Comparison of ENCODE assay signal across 34 mouse cellular contexts in the genomic region with DNA sequence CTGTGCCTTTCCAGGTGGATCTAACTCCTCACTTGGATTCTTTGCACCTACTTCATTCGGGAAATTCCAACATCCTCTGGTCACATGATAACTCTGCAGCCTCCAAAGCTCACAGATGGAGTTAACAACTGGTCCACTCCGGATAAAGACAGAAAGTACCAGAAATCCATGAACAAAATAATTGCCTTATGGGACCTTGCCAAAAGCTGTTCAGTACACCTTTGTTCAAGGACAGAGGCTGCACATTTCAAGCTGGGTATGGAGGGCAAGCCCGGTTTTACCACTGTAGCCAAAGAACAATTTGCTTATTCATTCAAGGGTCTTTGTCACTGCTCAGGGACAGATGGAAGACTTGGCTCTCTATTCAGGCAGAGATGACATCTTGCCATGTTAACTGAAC. TPM values are rescaled to one million over a fixed set of nuclear protein-coding genes. Genes with fewer than 3 reads are reported as not detected.
DNase-seq lines count a peak whose midpoint lies in the region; ATAC-seq and TF ChIP-seq lines count a peak whose summit lies in the region.
"Had no signal": no experiment of that assay in that cellular context is flagged by ENCODE, and none has a peak within 500 bp of the region (broad histone marks: within the 10 kb centered on the region; RNA-seq: fewer than 3 reads in every experiment).

No protein-coding gene starts in this region.

- no peaks in the 10 kb centered on the region for H3K9me3 ChIP-seq in forebrain, embryonic 14.5 days (replicated peaks; ENCODE audit: control insufficient read depth, low read length)
- no peaks in the 10 kb centered on the region for H3K9me3 ChIP-seq in forebrain, embryonic 13.5 days (replicated peaks)
- H3K9me3 ChIP-seq: forebrain, embryonic 10.5 days; G1E; hindbrain, embryonic 12.5 days; hindbrain, embryonic 15.5 days had no signal

- H3K4me2 ChIP-seq in forebrain, embryonic 14.5 days (ENCODE audit: low read length): no peak overlapping the region
- H3K4me2 ChIP-seq in forebrain, embryonic 13.5 days: no peak overlapping the region
- H3K4me2 ChIP-seq: heart, embryonic 11.5 days; hindbrain, embryonic 12.5 days; hindbrain, embryonic 15.5 days had no signal

- no peak for ATAC-seq in forebrain, embryonic 14.5 days
- ATAC-seq in forebrain, embryonic 13.5 days: no peak
- ATAC-seq: forebrain, embryonic 16.5 days had no signal

- no peak overlapping the region for H3K27ac ChIP-seq in forebrain, embryonic 14.5 days (ENCODE audit: low read depth, low read length)
- no peak overlapping the region; the same call in 1 of the 2 replicates for H3K27ac ChIP-seq in forebrain, embryonic 13.5 days
- no peak overlapping the region for H3K27ac ChIP-seq in kidney, adult 2 months (ENCODE audit: insufficient read depth, low read depth, low read length)
- H3K27ac ChIP-seq: forebrain, embryonic 10.5 days; gastrocnemius, adult 2 months; hindbrain, embryonic 12.5 days; hindbrain, embryonic 15.5 days had no signal

- DNase-seq in forebrain, embryonic 14.5 days (ENCODE audit: low spot score): peak; percentile 71
- DNase-seq in kidney, adult 2 months: peak; percentile 22
- no peak for DNase-seq in kidney, postnatal 10 days
- DNase-seq in layer of hippocampus, adult 8-10 months (ENCODE audit: low spot score in 2 of 2): peak; percentile 7
- DNase-seq in layer of hippocampus, postnatal 36 days: no peak
- peak; percentile 39 for DNase-seq in brain, adult 2 months (ENCODE audit: low read depth, low spot score)
- DNase-seq in adrenal gland, postnatal 10 days: no peak
- DNase-seq: adrenal gland, adult 2 months; adrenal gland, postnatal 25 days; B cell, adult 2 months; cerebellum, adult 11 months; cerebellum, adult 2 months; cerebellum, postnatal 14 days; gastrocnemius, adult 2 months; gastrocnemius, postnatal 14 days; heart, adult 11 months had no signal

- H3K4me1 ChIP-seq in forebrain, embryonic 14.5 days (ENCODE audit: control insufficient read depth, insufficient read depth, low read length): peaks cover 6% of the 10 kb centered on the region
- peaks cover 8% of the 10 kb centered on the region for H3K4me1 ChIP-seq in forebrain, embryonic 13.5 days
- no peaks in the 10 kb centered on the region for H3K4me1 ChIP-seq in kidney, adult 2 months (ENCODE audit: control insufficient read depth, insufficient read depth, low read length)
- H3K4me1 ChIP-seq: forebrain, embryonic 10.5 days; hindbrain, embryonic 12.5 days; hindbrain, embryonic 15.5 days had no signal

- no peaks in the 10 kb centered on the region for H3K27me3 ChIP-seq in forebrain, embryonic 14.5 days (replicated peaks; ENCODE audit: control insufficient read depth, insufficient read depth, low read length)
- no peaks in the 10 kb centered on the region for H3K27me3 ChIP-seq in forebrain, embryonic 13.5 days
- H3K27me3 ChIP-seq in kidney, adult 2 months (replicated peaks; ENCODE audit: control insufficient read depth, insufficient read depth, low read length): no peaks in the 10 kb centered on the region
- H3K27me3 ChIP-seq: CH12.LX; hindbrain, embryonic 12.5 days; hindbrain, embryonic 15.5 days had no signal

- no peak overlapping the region for H3K4me3 ChIP-seq in forebrain, embryonic 14.5 days (ENCODE audit: low read depth, low read length)
- no peak overlapping the region for H3K4me3 ChIP-seq in forebrain, embryonic 13.5 days
- no peak overlapping the region for H3K4me3 ChIP-seq in kidney, adult 2 months (ENCODE audit: insufficient read depth, low read depth, low read length)
- H3K4me3 ChIP-seq: forebrain, embryonic 10.5 days; gastrocnemius, adult 2 months; hindbrain, embryonic 12.5 days; hindbrain, embryonic 15.5 days had no signal

- H3K36me3 ChIP-seq in forebrain, embryonic 14.5 days (ENCODE audit: control insufficient read depth, insufficient read depth, low read length): no peaks in the 10 kb centered on the region
- no peaks in the 10 kb centered on the region for H3K36me3 ChIP-seq in forebrain, embryonic 13.5 days (ENCODE audit: poor library complexity, severe bottlenecking)
- no peaks in the 10 kb centered on the region for H3K36me3 ChIP-seq in kidney, adult 2 months (ENCODE audit: control insufficient read depth, insufficient read depth, low read length)
- H3K36me3 ChIP-seq: forebrain, embryonic 10.5 days; G1E; hindbrain, embryonic 12.5 days; hindbrain, embryonic 15.5 days had no signal

- 36% methylated on average over 3 of the region's 3 CpGs for WGBS in forebrain, embryonic 14.5 days
- 53% methylated on average over 3 of the region's 3 CpGs for WGBS in forebrain, embryonic 13.5 days
- WGBS in kidney, adult 2 months: 62% methylated on average over 3 of the region's 3 CpGs

- no peak for TF ChIP-seq CTCF in kidney, adult 2 months (conservative IDR thresholded peaks at IDR 0.05; ENCODE audit: insufficient read depth, insufficient read length, low read depth, low read length)

- no peak overlapping the region for H3K9ac ChIP-seq in forebrain, embryonic 14.5 days (ENCODE audit: low read length)
- H3K9ac ChIP-seq in forebrain, embryonic 13.5 days: no peak overlapping the region
- H3K9ac ChIP-seq: hindbrain, embryonic 12.5 days; hindbrain, embryonic 15.5 days had no signal

- TF ChIP-seq POLR2A in kidney, adult 2 months (IDR thresholded peaks at IDR 0.05; ENCODE audit: low read depth, low read length): no peak

RNA-seq across cellular contexts. Expression of a gene that starts 15.8 kb away (rescaled TPM):
- polyA plus RNA-seq in forebrain, embryonic 14.5 days (2014; fragmentation: Nextera tagmentation; extraction: Ambion mirVana): 0.14 TPM in 1 of 2 replicates, not detected in the other
- not detected in 2 replicates for polyA plus RNA-seq in forebrain, embryonic 13.5 days (2015; fragmentation: Nextera tagmentation; extraction: Ambion mirVana)
- polyA plus RNA-seq in kidney, adult 2 months (2012; rRNA removed): not detected in 2 replicates
- total RNA-seq in layer of hippocampus, adult 8-10 months (2022): not detected
- not detected for total RNA-seq in layer of hippocampus, postnatal 36 days (2021)
- not detected for total RNA-seq in adrenal gland, postnatal 10 days (2021)
- total RNA-seq: adrenal gland, adult 2 months; adrenal gland, postnatal 25 days; gastrocnemius, adult 2 months; gastrocnemius, postnatal 14 days; gastrocnemius, postnatal 4 days; heart, adult 8-10 months; heart, postnatal 25 days; hematopoietic stem cell, adult 5-6 weeks had no signal
- polyA plus RNA-seq: cerebellum, adult 2 months; embryonic facial prominence, embryonic 11.5 days; embryonic facial prominence, embryonic 14.5 days; forebrain, embryonic 10.5 days; forebrain, embryonic 16.5 days; frontal cortex, adult 2 months; G1E; heart, embryonic 11.5 days; heart, embryonic 14.5 days; heart, postnatal 0 days; hindbrain, embryonic 12.5 days; hindbrain, embryonic 15.5 days; intestine, embryonic 14.5 days had no signal

RNA-seq across cellular contexts. Expression of a gene that starts 43.4 kb away (rescaled TPM):
- polyA plus RNA-seq in forebrain, embryonic 14.5 days (2014; fragmentation: Nextera tagmentation; extraction: Ambion mirVana): 0.98 and 1.0 TPM in 2 replicates
- 0.79 and 1.0 TPM in 2 replicates for polyA plus RNA-seq in forebrain, embryonic 13.5 days (2015; fragmentation: Nextera tagmentation; extraction: Ambion mirVana)
- polyA plus RNA-seq in kidney, adult 2 months (2012; rRNA removed): 3.8 and 4.1 TPM in 2 replicates
- 1 to 10 TPM; 1.6 to 2.6 (median 2.3) TPM for total RNA-seq in layer of hippocampus, adult 8-10 months (2022)
- 1 to 10 TPM; 1.3 to 1.4 TPM for total RNA-seq in layer of hippocampus, postnatal 36 days (2021)
- total RNA-seq in adrenal gland, postnatal 10 days (2021): 1 to 10 TPM; 6.3 to 6.9 TPM
- polyA plus RNA-seq: G1E had no signal

Comparison
In these comparisons a context has a peak if more than half of its experiments do, and no peak if none do; other contexts are left out.
1. DNase-seq: peak in forebrain, embryonic 14.5 days (single experiment), kidney, adult 2 months (single experiment), layer of hippocampus, adult 8-10 months (2 of 2) and brain, adult 2 months (single experiment); none in kidney, postnatal 10 days (single experiment), layer of hippocampus, postnatal 36 days (0 of 2) and adrenal gland, postnatal 10 days (single experiment).